Mouse (Mus musculus): ENCODE data around the gene Vps39.

Gene Vps39

DNA sequence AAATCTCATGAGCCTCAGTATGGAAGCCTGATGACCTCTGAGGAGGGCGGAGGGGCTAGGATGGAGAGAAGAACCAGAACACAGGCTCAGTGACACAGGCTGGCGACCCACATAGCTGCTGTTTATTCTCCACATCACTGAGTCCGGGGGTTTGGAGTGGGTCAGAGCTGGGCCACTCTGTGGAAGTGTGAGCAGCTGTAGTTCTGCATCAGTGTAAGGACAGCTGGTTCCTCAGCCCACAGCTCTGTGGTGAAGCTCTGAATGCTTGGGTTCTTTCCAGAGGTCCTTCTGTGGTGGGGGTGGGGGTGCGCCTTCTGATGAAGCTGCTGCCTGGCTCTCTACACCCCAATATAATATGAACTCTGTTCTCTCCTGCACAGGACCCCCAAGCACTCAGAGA is 53.1 kb downstream of the Vps39 start:
- DNase-seq (ENCODE audit: low spot score in 2 of 2), result no peak

DNA sequence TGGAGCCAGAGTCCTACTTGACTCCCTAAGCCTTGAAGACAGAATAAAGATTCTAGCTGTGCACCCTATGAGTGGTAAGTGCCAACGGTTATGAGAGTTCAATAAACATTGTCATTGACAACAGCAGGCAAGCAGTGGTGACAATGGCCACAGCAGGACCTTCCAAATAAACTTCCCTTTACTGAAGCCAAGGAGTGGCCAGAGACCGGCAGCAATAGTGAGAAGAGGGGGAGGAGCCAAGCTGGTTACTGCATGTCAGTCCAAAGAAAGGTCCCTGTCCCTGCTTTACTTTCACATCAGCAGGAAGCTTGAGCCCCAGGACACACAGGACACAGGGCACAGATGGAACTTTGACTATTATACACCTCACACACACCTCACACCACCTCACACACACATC is 56.8 kb downstream of the Vps39 start:
- DNase-seq (ENCODE audit: low spot score in 2 of 2), result no peak

DNA sequence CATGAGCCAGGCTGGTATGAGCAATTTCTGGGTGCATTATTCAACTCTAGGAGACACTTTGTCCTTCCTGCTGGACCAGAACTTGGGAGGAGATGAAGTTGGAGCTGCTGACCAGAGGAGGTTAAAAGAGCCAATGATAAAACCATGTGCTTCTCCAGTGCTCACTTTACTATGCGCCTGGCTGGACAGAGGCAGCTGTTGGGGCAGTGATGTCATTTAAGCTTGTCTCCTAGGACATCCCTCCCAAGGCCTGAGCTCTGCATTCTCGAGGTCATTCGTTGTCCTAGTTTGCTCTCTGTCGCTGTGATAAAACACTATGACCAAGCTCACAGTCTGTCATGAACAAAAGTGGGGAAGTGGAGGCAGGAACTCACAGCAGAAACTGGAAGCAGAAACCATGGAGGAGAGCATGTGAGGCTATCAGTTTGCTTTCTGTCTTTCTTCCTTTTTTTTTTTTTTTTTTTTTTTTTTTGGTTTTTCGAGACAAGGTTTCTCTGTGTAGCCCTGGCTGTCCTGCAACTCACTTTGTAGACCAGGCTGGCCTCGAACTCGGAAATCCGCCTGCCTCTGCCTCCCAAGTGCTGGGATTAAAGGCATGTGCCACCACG is 61.4 kb downstream of the Vps39 start:
- no peak for DNase-seq (ENCODE audit: low spot score in 2 of 2)

DNA sequence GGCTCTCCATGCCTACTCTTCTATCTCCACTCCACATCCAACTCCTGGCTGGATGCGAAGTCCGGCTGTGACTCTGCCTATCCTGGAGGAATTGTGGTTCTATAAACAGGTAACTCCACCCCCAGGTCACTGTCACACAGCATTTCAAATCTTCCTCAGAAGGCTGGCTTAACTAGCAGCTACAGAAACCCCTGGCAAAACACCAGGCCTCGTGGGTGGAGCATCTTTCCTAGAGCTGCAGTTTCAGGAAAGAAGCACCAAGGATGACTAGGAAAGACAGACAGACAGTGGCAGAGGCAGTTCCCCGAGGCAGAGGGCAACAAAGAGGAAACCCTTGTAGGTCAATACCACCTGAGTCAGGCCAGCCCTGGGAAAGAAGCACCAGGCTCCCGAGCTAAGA is 63.9 kb downstream of the Vps39 start, which contains the start of gene Pla2g4d:
TSS of gene Pla2g4d (minus strand) at position 203 of the 400 bp plus-strand sequence.
- DNase-seq (ENCODE audit: low spot score in 2 of 2), result no peak

DNA sequence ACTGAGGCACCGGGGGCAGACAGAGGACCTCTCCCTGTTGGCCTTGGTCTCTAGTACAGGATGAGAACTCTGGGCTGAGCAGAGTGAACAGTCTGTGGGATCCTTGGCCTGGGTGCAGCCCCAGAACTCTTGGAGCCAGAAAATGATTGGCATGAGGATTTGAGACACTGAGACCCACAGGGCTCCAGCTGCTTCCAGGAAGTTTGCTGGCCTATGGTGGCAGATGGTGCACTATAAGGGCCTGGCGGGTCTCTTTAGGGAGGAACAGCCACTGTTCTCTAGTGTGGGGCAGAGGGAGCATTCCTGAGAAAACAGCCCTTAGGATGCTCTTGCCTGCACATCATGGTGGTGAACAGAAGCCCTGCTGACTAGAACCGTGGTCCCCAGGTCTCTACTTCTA is 64.5 kb downstream of the Vps39 start:
- DNase-seq (ENCODE audit: low spot score in 2 of 2), result no peak

DNA sequence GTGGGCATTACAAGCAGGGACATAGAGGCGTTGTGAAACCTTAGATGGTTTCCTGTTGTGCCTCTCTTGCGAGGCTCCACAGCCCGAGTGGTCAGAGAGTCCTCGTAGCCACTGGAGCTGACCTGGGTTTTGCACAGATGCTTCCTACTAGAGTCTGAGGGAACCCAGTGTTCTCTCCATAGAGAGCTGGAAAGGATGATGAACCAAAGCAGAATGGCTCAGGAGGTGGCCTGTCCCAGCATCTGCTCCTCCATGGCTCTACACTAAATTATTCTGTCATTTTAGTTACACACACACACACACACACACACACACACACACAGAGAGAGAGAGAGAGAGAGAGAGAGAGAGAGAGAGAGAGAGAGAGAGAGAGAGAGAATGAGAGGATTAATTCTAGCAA is 67.3 kb downstream of the Vps39 start:
- DNase-seq (ENCODE audit: low spot score in 2 of 2), result no peak

DNA sequence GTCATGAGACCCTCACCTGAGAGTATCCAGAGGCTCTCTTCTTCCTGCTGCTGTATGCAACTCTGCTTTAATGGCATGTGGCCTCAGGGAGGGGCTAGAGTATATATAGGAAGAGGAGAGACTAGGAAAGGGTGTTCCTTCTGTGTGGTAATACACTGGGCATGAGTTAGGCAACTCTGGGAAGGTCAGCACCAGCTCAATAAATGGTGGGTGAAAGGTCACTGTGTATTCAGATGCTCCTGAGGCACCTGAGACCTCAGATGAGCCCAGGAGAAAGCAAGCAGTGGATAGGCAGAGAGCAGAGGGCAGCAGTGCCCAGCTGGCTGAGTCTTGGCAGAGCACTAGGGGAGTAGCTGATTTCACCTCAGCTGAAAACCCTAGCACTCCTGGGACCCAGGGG is 68.2 kb downstream of the Vps39 start:
- no peak for DNase-seq (ENCODE audit: low spot score in 2 of 2)

DNA sequence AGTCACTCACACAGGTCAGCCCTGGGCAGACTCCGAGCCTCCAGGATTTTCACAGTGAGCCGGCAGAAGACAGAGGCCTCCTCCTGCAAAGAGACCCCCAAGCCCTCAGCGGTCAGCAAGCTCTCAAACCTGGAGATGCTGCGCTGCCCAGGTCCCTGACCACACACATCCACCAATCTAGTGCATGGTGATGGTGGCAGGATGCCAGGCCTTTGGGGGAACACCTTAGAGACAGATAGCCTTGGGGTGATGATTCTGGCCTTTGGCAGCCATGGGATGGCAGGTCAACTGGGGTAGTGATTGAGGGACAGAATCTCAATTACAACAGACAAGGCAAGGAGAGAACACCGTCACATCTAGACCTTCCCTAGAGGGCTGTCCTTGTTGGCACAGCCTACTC is 68.8 kb downstream of the Vps39 start:
- no peak for DNase-seq (ENCODE audit: low spot score in 2 of 2)

DNA sequence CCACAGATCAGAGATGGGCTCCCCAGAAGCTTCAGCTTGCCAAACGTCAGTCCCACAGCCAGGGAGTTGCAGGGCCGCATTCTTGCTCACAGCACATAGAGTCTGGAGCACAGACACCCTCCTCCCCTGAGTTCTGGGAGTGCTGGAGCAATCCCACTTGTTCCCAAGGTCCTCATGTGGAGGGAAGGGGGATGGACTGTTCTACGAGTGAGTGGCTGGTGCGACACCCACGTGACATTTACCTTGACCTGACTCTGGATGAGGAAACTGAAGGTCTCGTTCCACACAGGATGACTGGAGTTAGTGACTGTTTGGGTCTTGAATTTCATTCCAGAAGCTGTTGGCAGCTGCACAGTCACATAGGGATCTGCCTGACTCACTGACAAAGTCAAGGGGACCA is 69.4 kb downstream of the Vps39 start:
- no peak for DNase-seq (ENCODE audit: low spot score in 2 of 2)

DNA sequence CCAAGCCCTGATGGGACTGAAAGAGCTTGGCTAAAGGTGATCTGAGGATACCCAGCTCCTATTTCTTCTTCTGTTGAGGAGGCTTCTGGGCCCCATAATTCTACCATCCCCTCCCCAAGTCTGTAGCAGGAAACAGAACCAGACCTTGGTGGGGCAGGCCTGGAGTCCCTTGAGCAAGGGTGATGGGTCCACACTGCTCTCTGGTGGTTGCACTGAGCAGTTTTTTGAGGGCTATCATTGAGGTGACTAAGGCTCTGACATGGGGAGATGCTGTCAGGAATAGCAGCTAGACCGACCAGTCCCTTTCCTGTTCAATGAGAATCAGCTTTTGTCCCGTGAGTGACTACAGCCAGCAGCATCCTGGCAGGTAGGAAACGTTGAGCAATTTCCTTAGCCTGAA is 71.7 kb downstream of the Vps39 start:
- DNase-seq (ENCODE audit: low spot score in 2 of 2), result no peak

DNA sequence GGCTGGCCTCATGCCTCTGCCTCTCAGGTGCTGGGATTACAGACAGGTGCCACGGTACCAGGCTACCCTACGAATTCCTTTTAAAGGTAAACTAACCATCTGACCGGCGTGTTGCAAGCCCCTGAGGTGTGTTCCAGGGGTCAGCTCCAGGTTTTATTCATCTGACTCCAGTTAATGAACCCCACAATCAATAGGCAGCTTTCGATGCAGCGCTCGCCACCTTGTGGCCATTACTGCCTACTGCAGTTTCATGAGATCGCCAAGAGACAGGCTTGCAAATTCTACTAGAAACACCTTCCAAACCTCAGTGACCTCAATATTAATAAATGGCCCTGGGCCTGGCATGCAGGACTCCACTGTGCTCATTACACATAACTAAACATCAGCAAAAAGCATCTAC is 73.0 kb downstream of the Vps39 start:
- DNase-seq (ENCODE audit: low spot score in 2 of 2), result no peak

DNA sequence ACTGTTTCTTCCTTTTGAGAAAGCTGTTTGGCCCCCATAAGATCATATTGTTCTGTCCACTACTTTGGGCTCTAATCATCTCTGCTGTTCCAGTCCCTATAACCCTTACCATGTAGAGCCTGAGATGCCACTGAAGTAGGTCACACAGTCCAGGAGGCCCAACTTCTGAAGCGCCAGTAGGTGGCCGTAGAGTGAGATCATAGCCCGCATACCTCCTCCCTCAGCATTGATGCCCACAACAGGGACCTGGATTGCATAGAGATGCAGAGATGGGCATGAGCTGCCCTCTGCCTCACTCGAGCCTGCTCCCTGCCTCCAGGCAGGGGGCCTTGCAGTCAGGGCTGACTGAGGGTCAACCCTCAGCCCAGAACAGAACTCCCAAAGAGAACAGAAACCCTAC is 76.0 kb downstream of the Vps39 start:
- DNase-seq (ENCODE audit: low spot score in 2 of 2), result no peak

DNA sequence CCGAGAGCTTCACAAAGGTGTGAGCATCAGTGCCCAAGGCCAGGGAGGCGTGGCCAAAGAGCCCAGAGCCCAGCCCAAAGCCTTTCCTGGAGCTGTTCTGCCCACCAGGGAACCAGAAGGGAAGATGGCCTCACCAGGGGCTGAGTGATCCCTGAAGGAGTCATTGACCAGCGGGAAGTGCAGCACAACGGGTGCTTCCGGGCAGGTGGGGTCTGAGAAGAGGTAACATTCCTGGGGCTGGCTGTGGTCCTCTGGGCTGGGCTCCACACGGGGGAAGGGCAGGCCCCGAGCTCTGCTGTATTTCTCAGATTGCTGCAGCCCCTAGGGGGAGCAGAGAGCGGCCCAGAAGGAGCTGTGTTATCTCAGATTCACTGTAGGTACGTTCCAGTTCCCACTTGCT is 84.3 kb downstream of the Vps39 start:
- no peak for DNase-seq (ENCODE audit: low spot score in 2 of 2)
